Mouse (Mus musculus) limb, embryonic 10.5 days (tissue): ENCODE results near the gene Cavin4. TPM values are rescaled to one million over a fixed set of nuclear protein-coding genes. Genes with fewer than 3 reads are reported as not detected.
"Not testable (repeated sequence)": the region's sequence is repeated elsewhere in the genome, so short reads cannot be mapped to it uniquely, and the experiment has no call there.

Experiments used
- DNase-seq: peaks from one replicate; pipeline ENCODE4 v3.0.0-alpha.2; 2017; ENCODE audit warnings: low spot score
- H3K27ac ChIP-seq: fragments of 300-500 bp; sonication (generic); 2 replicates; pipeline ENCODE4 v1.5.1; 2016; ENCODE audit warnings: mild to moderate bottlenecking
- H3K27me3 ChIP-seq: fragments of 300-500 bp; sonication (generic); 2 replicates; pipeline ENCODE4 v1.6.1; 2016; ENCODE audit warnings: low read depth, mild to moderate bottlenecking; ENCODE audit not compliant: poor library complexity, severe bottlenecking
- H3K36me3 ChIP-seq: fragments of 300-500 bp; sonication (generic); 2 replicates; pipeline ENCODE4 v1.6.1; 2016; ENCODE audit warnings: mild to moderate bottlenecking, moderate library complexity
- H3K4me1 ChIP-seq: fragments of 300-500 bp; sonication (generic); 2 replicates; pipeline ENCODE4 v1.6.1; 2016
- H3K4me3 ChIP-seq: fragments of 300-500 bp; sonication (generic); 2 replicates; pipeline ENCODE4 v1.5.1; 2016; ENCODE audit warnings: mild to moderate bottlenecking, moderate library complexity
- H3K9me3 ChIP-seq: fragments of 300-500 bp; sonication (generic); replicated peaks from 2 replicates; pipeline ENCODE4 v1.6.1; 2016; ENCODE audit warnings: mild to moderate bottlenecking
- WGBS: fragments of 180-500 bp; shearing (Covaris S2); methylation state at CpG from one replicate; pipeline ENCODE4 v1.1.7; 2016; 5-methylcytosine and 5-hydroxymethylcytosine counted together
- polyA plus RNA-seq: library from polyadenylated mRNA; unstranded; fragments of >200 nt; fragmentation: Nextera tagmentation; extraction: Ambion mirVana; gene quantifications from 2 replicates; pipeline ENCODE4 v1.2.1, GENCODE M21; 2016

Gene Cavin4
- polyA plus RNA-seq, 1 experiment from 2014 or later: 1.3 TPM

DNA sequence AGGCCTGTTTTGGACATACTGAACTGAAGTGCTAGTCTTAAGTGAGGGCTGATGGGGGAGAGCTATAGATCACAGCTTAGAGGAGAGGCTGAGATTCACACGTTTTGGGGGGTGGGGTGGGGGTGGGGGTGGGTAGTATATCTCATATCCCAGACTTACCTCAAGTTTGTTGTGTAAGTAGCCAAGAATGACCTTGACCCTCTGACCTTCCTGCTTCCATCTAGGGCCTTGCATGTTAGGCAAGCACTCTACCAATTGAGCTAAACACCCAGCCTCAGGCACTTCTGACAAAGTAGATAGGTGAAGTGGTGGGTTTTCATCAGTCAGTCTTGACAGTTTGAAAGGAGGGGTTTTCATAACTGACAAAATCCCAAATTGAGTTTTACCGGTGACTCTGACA, 14.5 kb downstream of the Cavin4 start:
- no peak for DNase-seq
- H3K27me3 ChIP-seq: no peaks in the 10 kb centered on the region
- no peak overlapping the region for H3K4me3 ChIP-seq
- H3K27ac ChIP-seq: no peak overlapping the region
- WGBS: 81% methylated on average over 2 of the region's 2 CpGs
- peaks cover 12% of the 10 kb centered on the region; the same call in 1 of the 2 replicates for H3K4me1 ChIP-seq
- H3K36me3 ChIP-seq: peaks cover 51% of the 10 kb centered on the region
- H3K9me3 ChIP-seq: no peaks in the 10 kb centered on the region

DNA sequence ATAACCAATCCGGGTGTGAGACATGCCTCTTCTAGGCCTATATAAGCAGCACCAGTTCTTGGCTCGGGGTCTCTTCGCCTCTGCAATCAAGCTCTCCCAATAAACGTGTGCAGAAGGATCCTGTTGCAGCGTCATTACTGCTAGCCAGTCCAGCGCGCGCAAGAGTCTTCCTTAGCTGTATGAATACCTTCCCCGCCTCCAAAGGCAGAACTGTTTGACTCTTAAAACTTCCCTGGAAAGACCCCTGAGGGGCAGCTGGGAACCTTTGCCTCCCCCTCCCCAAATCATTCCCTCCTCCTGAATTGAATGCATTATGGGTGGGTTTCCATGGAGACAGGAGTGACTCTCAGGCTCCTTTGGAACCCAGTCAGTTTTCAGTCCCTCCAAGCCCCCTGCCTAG, 15.5 kb downstream of the Cavin4 start:
- H3K9me3 ChIP-seq: no peaks in the 10 kb centered on the region
- H3K27me3 ChIP-seq: no peaks in the 10 kb centered on the region
- H3K36me3 ChIP-seq: peaks cover 41% of the 10 kb centered on the region
- no peak overlapping the region for H3K27ac ChIP-seq
- DNase-seq: no peak
- WGBS: 94% methylated on average over 9 of the region's 9 CpGs
- H3K4me1 ChIP-seq: peaks cover 17% of the 10 kb centered on the region; the same call in 1 of the 2 replicates
- no peak overlapping the region for H3K4me3 ChIP-seq

DNA sequence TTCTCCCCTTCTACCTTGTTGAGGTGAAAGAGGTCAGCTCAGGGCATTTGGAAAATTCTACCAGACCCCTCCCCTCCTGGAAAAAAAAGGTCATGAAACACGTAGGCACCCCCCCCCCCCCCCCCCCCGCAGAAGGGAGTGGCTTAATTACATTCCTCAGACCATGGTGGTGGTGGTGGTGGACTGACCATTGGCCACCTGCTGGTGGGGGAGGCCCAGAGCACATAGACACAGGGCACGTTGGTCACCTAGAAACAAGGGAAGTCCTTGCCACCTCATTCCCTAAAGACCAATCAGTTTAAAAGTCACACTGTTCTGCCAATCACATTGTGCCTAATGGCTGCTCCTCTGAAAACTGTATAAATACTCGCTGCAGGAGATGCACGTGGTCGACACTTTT, 16.4 kb downstream of the Cavin4 start:
- WGBS: 71% methylated on average over 5 of the region's 6 CpGs
- H3K36me3 ChIP-seq: peaks cover 32% of the 10 kb centered on the region
- not testable (repeated sequence) for H3K4me3 ChIP-seq, DNase-seq, H3K27me3 ChIP-seq, H3K9me3 ChIP-seq, H3K27ac ChIP-seq
- peaks cover 17% of the 10 kb centered on the region; the same call in 1 of the 2 replicates for H3K4me1 ChIP-seq

DNA sequence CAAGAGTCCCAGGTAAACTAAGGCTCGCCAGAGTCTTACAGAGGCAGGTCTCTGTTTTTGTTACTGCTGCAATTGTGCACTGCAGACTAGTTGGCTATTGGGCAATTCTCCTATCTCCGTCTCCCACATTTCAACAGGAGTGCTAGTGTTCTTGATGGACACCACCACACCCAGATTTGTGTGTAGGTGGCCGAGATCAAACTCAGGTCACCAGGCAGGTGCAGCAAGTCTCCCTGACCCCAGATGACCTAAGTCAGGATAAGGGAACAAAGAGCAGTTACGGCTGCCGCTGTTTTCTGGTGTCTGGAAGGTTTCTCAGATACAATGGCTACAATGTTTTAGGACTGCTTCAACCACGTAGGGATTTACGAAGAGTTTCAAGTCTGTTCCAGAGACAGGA, 16.9 kb downstream of the Cavin4 start:
- H3K27me3 ChIP-seq: no peaks in the 10 kb centered on the region
- DNase-seq: no peak
- no peak overlapping the region for H3K27ac ChIP-seq
- WGBS: 78% methylated on average over 7 of the region's 7 CpGs
- H3K4me3 ChIP-seq: no peak overlapping the region
- H3K4me1 ChIP-seq: peaks cover 17% of the 10 kb centered on the region; the same call in 1 of the 2 replicates
- H3K9me3 ChIP-seq: no peaks in the 10 kb centered on the region
- H3K36me3 ChIP-seq: peaks cover 27% of the 10 kb centered on the region

DNA sequence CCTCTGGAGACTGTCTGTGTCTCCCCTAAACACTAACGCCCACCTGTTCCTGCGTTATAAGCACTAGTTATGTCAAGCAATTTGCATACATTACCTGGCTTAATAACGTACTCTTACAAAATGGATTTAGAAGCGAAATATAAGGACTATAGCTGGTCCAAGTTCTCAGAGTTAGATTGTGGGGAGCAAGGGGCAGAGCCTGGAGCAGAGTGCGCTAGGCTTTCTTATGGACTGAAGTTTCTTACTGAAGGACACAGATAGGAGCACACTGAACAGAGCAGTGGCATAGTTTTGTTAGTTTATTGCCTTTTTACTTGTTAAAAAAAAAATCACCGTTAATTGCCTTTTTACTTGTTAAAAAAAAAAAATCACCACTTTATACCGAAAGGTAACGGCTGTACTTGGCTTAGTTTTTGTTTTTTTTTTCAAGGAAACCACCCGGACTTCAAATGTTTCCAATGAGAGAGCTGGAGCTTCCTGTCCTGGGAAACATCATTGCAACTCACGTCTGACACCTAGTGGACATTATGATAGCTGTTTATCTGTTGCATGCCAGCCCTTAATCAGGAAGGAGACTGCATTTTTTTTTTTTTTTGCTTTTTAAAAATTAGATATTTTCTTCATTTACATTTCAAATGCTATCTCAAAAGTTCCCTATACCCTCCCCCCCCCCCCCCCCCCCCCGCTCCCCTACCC, 17.5 kb downstream of the Cavin4 start:
- no peak for DNase-seq
- no peaks in the 10 kb centered on the region for H3K27me3 ChIP-seq
- WGBS: 53% methylated on average over 10 of the region's 11 CpGs

DNA sequence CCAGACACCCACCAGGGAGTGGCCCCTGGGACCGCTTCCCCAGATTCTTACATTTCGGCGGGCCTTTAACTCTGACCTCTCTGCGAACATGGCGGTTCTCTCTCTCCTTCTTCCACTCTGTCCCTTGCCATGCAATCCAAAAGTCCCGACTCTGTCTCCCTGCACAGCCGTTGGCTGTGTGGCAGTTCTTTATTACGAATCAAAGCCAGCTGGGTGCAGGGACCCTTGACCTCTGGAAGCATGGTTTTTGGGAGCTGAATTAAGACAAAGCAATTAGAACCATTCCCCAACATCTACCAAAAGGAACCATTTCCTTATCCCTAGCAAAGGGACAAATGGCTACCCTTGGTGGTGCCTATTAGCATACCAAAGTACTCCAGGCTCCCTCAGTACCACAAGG, 19.8 kb downstream of the Cavin4 start:
- H3K4me3 ChIP-seq: no peak overlapping the region
- DNase-seq: no peak
- no peaks in the 10 kb centered on the region for H3K9me3 ChIP-seq
- peaks cover 20% of the 10 kb centered on the region for H3K4me1 ChIP-seq
- H3K27me3 ChIP-seq: no peaks in the 10 kb centered on the region
- 80% methylated on average over 8 of the region's 8 CpGs for WGBS
- no peak overlapping the region for H3K27ac ChIP-seq
- no peaks in the 10 kb centered on the region for H3K36me3 ChIP-seq

More for the DNA sequence above, 17.5 kb downstream of the Cavin4 start:
- Histone ChIP-seq H3K4me3 (no peak overlapping the region), H3K4me1 (peaks cover 17% of the 10 kb centered on the region; the same call in 1 of the 2 replicates), H3K36me3 (peaks cover 21% of the 10 kb centered on the region), H3K27ac (no peak overlapping the region), H3K9me3 (no peaks in the 10 kb centered on the region)

DNA sequence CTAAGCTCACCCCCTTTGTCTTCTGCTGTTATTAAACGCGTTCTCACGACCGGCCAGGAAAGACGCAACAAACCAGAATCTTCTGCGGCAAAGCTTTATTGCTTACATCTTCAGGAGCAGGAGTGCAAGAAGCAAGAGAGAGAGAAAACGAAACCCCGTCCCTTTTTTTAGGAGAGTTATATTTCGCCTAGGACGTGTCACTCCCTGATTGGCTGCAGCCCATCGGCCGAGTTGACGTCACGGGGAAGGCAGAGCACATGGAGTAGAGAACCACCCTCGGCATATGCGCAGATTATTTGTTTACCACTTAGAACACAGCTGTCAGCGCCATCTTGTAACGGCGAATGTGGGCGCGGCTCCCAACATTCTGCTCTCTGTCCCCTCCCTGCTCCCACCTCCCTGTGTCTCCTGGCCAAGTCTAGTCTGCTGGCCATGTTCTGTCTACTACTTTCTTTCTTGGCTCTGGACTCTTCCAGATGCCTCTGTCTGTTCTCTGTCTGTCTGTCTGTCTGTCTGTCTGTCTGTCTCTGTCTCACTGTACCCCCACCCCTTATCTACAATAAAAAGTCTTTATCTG, 20.4 kb downstream of the Cavin4 start:
- 96% methylated on average over 19 of the region's 21 CpGs for WGBS

DNA sequence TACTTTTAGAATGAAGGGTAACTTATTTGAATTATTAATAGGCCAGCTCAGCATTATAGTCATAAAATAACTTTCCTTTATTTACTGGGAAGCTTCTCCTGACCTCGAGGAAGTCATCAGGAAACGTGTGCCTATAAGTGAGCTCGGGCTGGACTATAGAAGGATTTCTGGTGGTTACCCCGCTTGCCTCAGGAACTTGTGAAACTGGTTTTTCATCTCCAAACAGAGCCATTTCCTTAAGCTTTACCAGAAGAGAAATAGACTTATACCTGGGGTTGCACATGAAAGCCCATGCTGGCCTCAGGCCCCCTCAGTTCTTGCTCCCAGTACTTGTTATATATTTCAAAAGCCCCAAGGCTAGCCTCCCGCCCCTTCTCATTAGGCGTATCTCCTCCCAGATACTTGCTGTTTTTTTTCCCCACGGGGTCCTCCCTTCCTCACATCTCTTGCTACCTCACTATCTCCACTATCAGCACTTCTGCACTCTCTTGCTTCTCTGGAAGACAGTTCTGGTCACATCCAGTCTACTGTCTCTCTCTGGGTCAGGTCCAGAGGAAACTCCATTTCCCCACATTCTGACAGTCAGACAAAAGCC, 21.4 kb downstream of the Cavin4 start:
- no peaks in the 10 kb centered on the region for H3K9me3 ChIP-seq
- H3K36me3 ChIP-seq: no peaks in the 10 kb centered on the region
- H3K27ac ChIP-seq: no peak overlapping the region
- DNase-seq: no peak
- no peaks in the 10 kb centered on the region for H3K27me3 ChIP-seq
- 84% methylated on average over 7 of the region's 7 CpGs for WGBS
- peaks cover 23% of the 10 kb centered on the region for H3K4me1 ChIP-seq
- H3K4me3 ChIP-seq: no peak overlapping the region

More for the DNA sequence above, 20.4 kb downstream of the Cavin4 start:
- not testable (repeated sequence) for DNase-seq, H3K27me3 ChIP-seq, H3K36me3 ChIP-seq, H3K4me3 ChIP-seq, H3K27ac ChIP-seq, H3K9me3 ChIP-seq
- H3K4me1 ChIP-seq: peaks cover 23% of the 10 kb centered on the region

DNA sequence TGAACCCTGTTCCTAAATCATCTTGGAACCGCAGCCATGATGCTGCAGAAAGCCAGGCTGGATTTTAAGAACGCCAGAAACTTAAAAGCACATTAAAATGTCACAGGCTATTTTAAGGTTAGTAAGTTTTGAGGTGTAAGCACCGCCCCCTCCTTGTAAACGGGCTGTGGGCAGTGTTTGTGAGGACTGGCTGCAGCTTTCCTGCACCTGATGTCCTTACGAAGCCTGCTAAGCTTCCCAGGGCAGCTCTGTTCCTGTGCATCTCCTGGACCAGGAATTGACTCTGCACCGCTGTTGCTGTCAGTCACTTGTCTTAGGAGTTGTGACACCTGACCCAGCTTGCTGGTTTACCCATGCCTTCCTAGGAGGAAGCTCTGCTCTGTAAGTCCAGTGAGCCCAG, 24.8 kb downstream of the Cavin4 start:
- 69% methylated on average over 6 of the region's 6 CpGs for WGBS
- Histone ChIP-seq H3K4me1 (peaks cover 18% of the 10 kb centered on the region), H3K4me3 (no peak overlapping the region), H3K36me3 (no peaks in the 10 kb centered on the region), H3K27ac (no peak overlapping the region), H3K9me3 (no peaks in the 10 kb centered on the region), H3K27me3 (no peaks in the 10 kb centered on the region)
- DNase-seq: no peak

DNA sequence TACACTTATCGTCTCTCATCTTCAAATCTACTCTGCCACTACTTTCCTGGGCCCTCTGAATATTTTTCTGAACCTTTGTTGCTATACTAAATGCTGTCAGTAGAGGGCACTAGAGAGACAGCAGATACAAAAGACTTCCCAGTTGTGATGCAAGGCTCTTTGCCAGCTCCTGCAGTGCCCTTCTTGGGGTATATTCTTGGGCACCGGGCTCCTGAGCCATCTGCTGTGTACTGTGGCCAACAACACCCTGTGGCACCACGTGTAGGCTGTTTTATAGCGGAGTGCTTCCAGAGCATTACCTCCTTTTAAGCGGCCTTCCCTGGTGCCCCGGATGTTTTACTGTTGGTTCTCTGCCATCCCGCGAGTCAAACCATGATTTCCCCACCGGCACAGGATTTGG, 27.3 kb downstream of the Cavin4 start:
- Histone ChIP-seq H3K9me3 (no peaks in the 10 kb centered on the region), H3K4me1 (peaks cover 16% of the 10 kb centered on the region), H3K36me3 (no peaks in the 10 kb centered on the region), H3K27me3 (no peaks in the 10 kb centered on the region), H3K27ac (no peak overlapping the region), H3K4me3 (no peak overlapping the region)
- no peak for DNase-seq
- 86% methylated on average over 9 of the region's 9 CpGs for WGBS

DNA sequence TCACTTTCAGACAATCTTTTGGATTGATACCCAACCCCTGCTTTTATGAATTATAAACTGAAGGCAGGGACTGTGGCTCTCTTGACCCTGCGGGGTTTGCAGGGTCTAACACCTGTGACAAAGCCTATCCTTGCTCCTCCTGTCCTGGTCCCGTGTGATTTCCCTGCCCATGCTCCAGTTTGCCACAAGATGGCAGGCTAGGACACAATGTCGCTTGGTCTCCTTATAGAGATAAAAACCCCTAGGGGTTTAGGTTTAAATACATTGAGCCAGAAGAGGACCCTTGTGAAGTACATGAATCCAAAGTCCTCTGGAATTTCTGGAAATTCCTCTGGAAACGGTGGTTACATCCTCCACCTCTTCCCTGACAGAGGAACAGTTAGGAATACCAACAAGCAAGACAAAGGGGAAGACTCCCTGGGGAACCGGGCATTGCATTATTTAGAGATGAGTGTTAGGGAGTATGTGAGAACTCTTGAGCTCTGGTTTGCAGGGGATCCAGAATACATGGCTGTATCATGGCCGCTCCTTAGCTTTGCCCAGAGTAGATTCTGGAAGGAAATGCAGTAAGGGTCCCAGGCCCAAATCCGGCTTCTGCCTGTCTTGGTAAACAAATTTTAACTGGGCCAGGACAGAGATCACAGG, 28.6 kb downstream of the Cavin4 start:
- Histone ChIP-seq H3K4me1 (peaks cover 16% of the 10 kb centered on the region), H3K27ac (no peak overlapping the region), H3K36me3 (no peaks in the 10 kb centered on the region), H3K9me3 (no peaks in the 10 kb centered on the region), H3K27me3 (no peaks in the 10 kb centered on the region), H3K4me3 (no peak overlapping the region)
- 46% methylated on average over 7 of the region's 7 CpGs for WGBS
- peak; percentile 62 for DNase-seq

DNA sequence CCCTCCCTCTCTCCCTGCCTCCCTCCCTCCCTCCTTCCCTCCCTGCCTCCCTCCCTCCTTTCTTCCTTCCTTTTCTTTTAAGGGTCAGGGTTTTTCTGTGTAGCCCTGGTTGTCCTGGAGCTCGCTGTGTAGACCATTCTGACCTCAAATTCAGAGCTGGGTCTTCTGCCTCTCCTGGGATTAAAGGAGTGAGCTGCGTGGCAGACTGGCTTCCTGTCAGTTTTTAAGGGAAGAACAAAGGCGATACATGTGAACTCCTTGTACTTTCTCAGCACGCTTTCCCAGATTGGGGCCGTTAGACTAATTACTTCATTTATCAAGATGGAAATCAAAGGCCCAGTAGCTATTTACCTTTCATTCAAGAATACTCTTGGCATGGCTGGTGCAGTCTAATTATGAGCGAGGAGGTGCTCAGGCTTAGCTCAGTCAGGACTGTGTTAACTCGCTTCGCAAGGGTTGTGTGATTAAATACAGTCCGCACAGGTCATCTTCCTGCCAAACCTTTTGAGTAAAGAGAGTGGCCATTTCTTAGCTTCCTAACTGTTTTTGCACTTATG, 29.5 kb downstream of the Cavin4 start:
- H3K27ac ChIP-seq: no peak overlapping the region
- DNase-seq: no peak
- H3K36me3 ChIP-seq: no peaks in the 10 kb centered on the region
- H3K4me1 ChIP-seq: peaks cover 16% of the 10 kb centered on the region
- no peaks in the 10 kb centered on the region for H3K27me3 ChIP-seq
- no peak overlapping the region for H3K4me3 ChIP-seq
- 30% methylated on average over 9 of the region's 9 CpGs for WGBS
- no peaks in the 10 kb centered on the region for H3K9me3 ChIP-seq

DNA sequence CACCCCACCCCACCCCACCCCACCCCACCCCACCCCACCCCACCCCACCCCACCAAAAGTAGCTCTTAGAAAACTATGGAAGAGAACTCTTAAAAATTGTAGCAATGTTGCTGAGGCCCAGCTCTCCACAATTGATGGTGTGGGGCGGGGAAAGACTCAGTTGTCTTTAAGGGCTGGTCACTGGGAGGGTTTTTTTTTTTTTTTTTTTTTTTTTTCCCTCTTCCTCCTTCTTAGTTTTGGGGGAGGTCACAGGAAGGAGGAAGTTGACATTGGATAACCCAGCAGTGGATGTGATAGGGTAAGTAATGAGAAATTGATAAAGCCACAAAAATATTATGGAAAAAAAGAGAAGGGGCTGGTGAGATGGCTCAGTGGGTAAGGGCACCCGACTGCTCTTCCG, 33.4 kb downstream of the Cavin4 start:
- Histone ChIP-seq H3K36me3 (no peaks in the 10 kb centered on the region), H3K27me3 (no peaks in the 10 kb centered on the region), H3K4me3 (no peak overlapping the region), H3K27ac (no peak overlapping the region), H3K9me3 (no peaks in the 10 kb centered on the region), H3K4me1 (peaks cover 11% of the 10 kb centered on the region)
- 88% methylated on average over 3 of the region's 3 CpGs for WGBS
- no peak for DNase-seq
